Mouse (Mus musculus): ENCODE measurements around the gene 1700008O03Rik.

GRCm38 (mm10) chr7:44382541-44382940 is 3.1 kb downstream of the 1700008O03Rik start:
- no peak for TF ChIP-seq POLR2A (IDR thresholded peaks at IDR 0.05; ENCODE audit: insufficient read depth, low read depth, low read length)
- no peak for TF ChIP-seq CTCF (IDR thresholded peaks at IDR 0.05)
